ENCODE assay signal across 25 mouse cellular contexts in the genomic region with DNA sequence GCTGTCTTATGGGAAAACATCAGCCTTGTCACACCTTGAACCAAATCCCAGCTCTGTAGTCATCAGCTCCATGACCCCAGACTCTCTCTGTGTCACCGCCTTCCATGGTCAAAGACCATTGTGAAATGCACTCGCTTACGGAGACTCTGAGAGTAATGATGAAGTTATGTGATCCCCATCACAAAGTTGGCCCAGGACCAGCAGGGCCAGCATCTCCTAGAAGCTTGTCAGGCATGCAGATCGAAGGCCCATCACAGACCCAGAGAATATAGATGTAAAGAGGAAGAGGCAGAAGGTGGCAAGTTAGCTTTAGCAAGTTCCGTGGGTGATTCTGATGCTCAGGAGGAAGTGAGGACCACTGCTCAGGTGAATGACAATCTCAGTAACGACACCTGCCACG.
A peak's percentile ranks its signal among the peaks of the same experiment; 100 is the strongest.
DNase-seq lines count a peak whose midpoint lies in the region; ATAC-seq lines count a peak whose summit lies in the region.
"Had no signal": no experiment of that assay in that cellular context is flagged by ENCODE, and none has a peak within 500 bp of the region (broad histone marks: within the 10 kb centered on the region; RNA-seq: fewer than 3 reads in every experiment).

No protein-coding gene starts in this region.

- no peaks in the 10 kb centered on the region for H3K27me3 ChIP-seq in midbrain, embryonic 11.5 days (ENCODE audit: control insufficient read depth, insufficient read depth, low read length)
- H3K27me3 ChIP-seq in midbrain, embryonic 14.5 days (ENCODE audit: control insufficient read depth, insufficient read depth, low read length) = no peaks in the 10 kb centered on the region
- H3K27me3 ChIP-seq: forebrain, embryonic 13.5 days; heart, embryonic 12.5 days; heart, embryonic 15.5 days had no signal

- no peak overlapping the region for H3K4me3 ChIP-seq in midbrain, embryonic 11.5 days (ENCODE audit: low read depth, low read length)
- H3K4me3 ChIP-seq in midbrain, embryonic 14.5 days (replicated peaks; ENCODE audit: low read depth, low read length) = no peak overlapping the region
- H3K4me3 ChIP-seq: forebrain, embryonic 10.5 days; forebrain, embryonic 13.5 days; gastrocnemius, adult 2 months; heart, embryonic 12.5 days; heart, embryonic 15.5 days had no signal

- no peak overlapping the region for H3K9ac ChIP-seq in midbrain, embryonic 11.5 days (ENCODE audit: low read length)
- no peak overlapping the region for H3K9ac ChIP-seq in midbrain, embryonic 14.5 days (replicated peaks; ENCODE audit: low read length)
- H3K9ac ChIP-seq: forebrain, embryonic 13.5 days; heart, embryonic 12.5 days; heart, embryonic 15.5 days; hindbrain, embryonic 14.5 days had no signal

- H3K4me2 ChIP-seq in midbrain, embryonic 11.5 days = no peak overlapping the region
- H3K4me2 ChIP-seq in midbrain, embryonic 14.5 days (ENCODE audit: low read length) = no peak overlapping the region
- H3K4me2 ChIP-seq: forebrain, embryonic 13.5 days; heart, embryonic 12.5 days; heart, embryonic 15.5 days; hindbrain, embryonic 14.5 days had no signal

- ATAC-seq in midbrain, embryonic 11.5 days (ENCODE audit: low FRiP score) = no peak
- ATAC-seq in midbrain, embryonic 14.5 days (ENCODE audit: low FRiP score, low TSS enrichment) = no peak
- ATAC-seq: activated CD4-positive, CD25-positive, alpha-beta regulatory T cell, adult 4 months; CD4-positive, CD25-positive, alpha-beta regulatory T cell, adult 4 months; forebrain, embryonic 13.5 days; forebrain, embryonic 16.5 days; hindbrain, postnatal 0 days; inflammation-experienced regulatory T-cells, adult 6 months; intestine, embryonic 16.5 days had no signal

- no peaks in the 10 kb centered on the region for H3K4me1 ChIP-seq in midbrain, embryonic 11.5 days (ENCODE audit: control insufficient read depth, insufficient read depth, low read length)
- peaks cover 11% of the 10 kb centered on the region for H3K4me1 ChIP-seq in midbrain, embryonic 14.5 days (ENCODE audit: control insufficient read depth, insufficient read depth, low read length)
- H3K4me1 ChIP-seq: heart, embryonic 12.5 days; heart, embryonic 15.5 days had no signal

- H3K36me3 ChIP-seq in midbrain, embryonic 11.5 days (ENCODE audit: control insufficient read depth, insufficient read depth, low read length) = no peaks in the 10 kb centered on the region
- no peaks in the 10 kb centered on the region for H3K36me3 ChIP-seq in midbrain, embryonic 14.5 days (ENCODE audit: control insufficient read depth, insufficient read depth, low read length)
- H3K36me3 ChIP-seq: forebrain, embryonic 10.5 days; heart, embryonic 12.5 days; heart, embryonic 15.5 days had no signal

- 92% methylated on average over 7 of the region's 7 CpGs for WGBS in midbrain, embryonic 11.5 days
- WGBS in midbrain, embryonic 14.5 days = 93% methylated on average over 7 of the region's 7 CpGs

- DNase-seq in midbrain, embryonic 11.5 days (ENCODE audit: low spot score, missing footprints) = peak; percentile 23
- no peak for DNase-seq in midbrain, embryonic 14.5 days
- peak; percentile 70 for DNase-seq in adrenal gland, adult 8-10 months
- DNase-seq in adrenal gland, postnatal 14 days = peak; percentile 63
- DNase-seq in layer of hippocampus, adult 11-12 months (ENCODE audit: low spot score) = no peak
- DNase-seq in urinary bladder, adult 2 months (ENCODE audit: low spot score) = no peak
- DNase-seq: cerebellum, adult 18-20 months; cerebellum, adult 9-10 months; cerebellum, postnatal 14 days; gastrocnemius, adult 2 months; gastrocnemius, postnatal 14 days; heart, adult 18-20 months; heart, postnatal 10 days; heart, postnatal 4 days had no signal

- H3K27ac ChIP-seq in midbrain, embryonic 11.5 days (ENCODE audit: low read depth, low read length) = no peak overlapping the region
- H3K27ac ChIP-seq in midbrain, embryonic 14.5 days (replicated peaks; ENCODE audit: low read depth, low read length) = no peak overlapping the region
- H3K27ac ChIP-seq: forebrain, embryonic 10.5 days; forebrain, embryonic 13.5 days; gastrocnemius, adult 2 months; heart, embryonic 15.5 days; hindbrain, embryonic 14.5 days; hindbrain, postnatal 0 days had no signal

- H3K9me3 ChIP-seq in midbrain, embryonic 11.5 days (ENCODE audit: control insufficient read depth, low read length) = no peaks in the 10 kb centered on the region
- no peaks in the 10 kb centered on the region for H3K9me3 ChIP-seq in midbrain, embryonic 14.5 days (ENCODE audit: control insufficient read depth, low read length)
- H3K9me3 ChIP-seq: forebrain, embryonic 10.5 days; forebrain, embryonic 13.5 days; heart, embryonic 12.5 days; heart, embryonic 15.5 days had no signal

Comparison
In these comparisons a context has a peak if more than half of its experiments do, and no peak if none do; other contexts are left out.
1. DNase-seq: peak in midbrain, embryonic 11.5 days (single experiment), adrenal gland, adult 8-10 months (single experiment) and adrenal gland, postnatal 14 days (single experiment); none in midbrain, embryonic 14.5 days (single experiment), layer of hippocampus, adult 11-12 months (single experiment) and urinary bladder, adult 2 months (single experiment).